9 mouse cellular contexts compared by ENCODE assay signal in the genomic region with DNA sequence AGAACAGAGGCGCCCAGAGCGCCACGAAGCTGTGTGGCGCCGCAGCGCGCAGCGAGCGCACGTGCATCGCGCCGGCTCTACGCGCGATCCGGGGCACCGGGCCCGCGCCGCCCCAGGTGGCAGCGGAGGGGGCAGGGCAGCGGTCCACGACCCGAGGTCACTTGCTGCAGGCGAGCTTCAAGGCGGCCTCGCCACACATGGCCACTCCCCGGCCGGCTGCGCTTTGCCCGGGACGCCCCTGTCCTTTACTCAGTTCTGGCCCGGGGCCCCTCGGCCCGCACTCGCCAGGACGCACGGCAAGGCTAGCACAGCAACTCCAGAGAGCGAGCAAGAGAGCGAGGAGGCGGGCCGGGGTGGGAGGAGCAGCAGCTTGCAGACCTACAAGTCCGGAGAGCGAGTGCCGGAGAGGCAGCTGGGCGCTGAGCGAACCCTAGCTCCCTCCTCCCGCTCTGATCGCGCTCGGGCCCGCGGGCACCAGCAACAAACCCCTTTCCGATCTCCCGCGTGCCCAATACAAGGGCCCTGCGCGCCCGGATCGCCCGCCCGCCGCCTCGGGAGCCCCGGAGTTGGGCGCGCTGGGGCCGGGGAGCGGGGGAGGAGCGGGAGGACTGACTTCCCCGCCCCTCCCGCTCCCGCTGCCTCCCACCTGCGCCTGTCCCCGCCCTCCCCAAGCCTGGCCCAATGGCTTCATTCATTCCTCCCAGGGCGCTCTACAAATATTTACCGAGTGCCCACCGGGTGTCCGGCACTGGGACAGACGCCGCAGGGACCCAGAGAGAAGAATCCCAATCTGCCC. TPM values are rescaled to one million over a fixed set of nuclear protein-coding genes. Genes with fewer than 3 reads are reported as not detected.
DNase-seq lines count a peak whose midpoint lies in the region; ATAC-seq lines count a peak whose summit lies in the region.
"Had no signal": no experiment of that assay in that cellular context is flagged by ENCODE, and none has a peak within 500 bp of the region (broad histone marks: within the 10 kb centered on the region; RNA-seq: fewer than 3 reads in every experiment).

A gene (minus strand): TSS at position 319 of the 796 bp plus-strand sequence.

- under 1% methylated on average over 67 of the region's 82 CpGs for WGBS in midbrain, embryonic 16.5 days

- ATAC-seq in cerebellum, adult (ENCODE audit: insufficient number of reproducible peaks, low FRiP score, low TSS enrichment) = no peak
- peak; percentile 67 for ATAC-seq in common myeloid progenitor, adult 5-6 weeks (replicated peaks; ENCODE audit: low read depth, poor library complexity, severe bottlenecking)
- ATAC-seq in midbrain, embryonic 16.5 days = peak; percentile 50

- peaks cover 32% of the 10 kb centered on the region for H3K4me1 ChIP-seq in midbrain, embryonic 16.5 days (ENCODE audit: control insufficient read depth, insufficient read depth, low read length)

- H3K4me2 ChIP-seq in midbrain, embryonic 16.5 days (ENCODE audit: low read length) = peak within 1 kb of the TSS; percentile 89

- peak within 1 kb of the TSS; percentile 46 for H3K4me3 ChIP-seq in midbrain, embryonic 16.5 days (ENCODE audit: low read depth, low read length)

- DNase-seq in cerebellum, postnatal 25 days = peak; percentile 17 to 47
- no peak for DNase-seq in gonadal fat pad, adult 2 months (ENCODE audit: low read depth)
- DNase-seq in kidney, adult 18-20 months = peak; percentile 89
- peak; percentile 67 for DNase-seq in liver
- DNase-seq in testis, postnatal 14 days (ENCODE audit: low spot score) = peak; percentile 72

- H3K27ac ChIP-seq in midbrain, embryonic 16.5 days (ENCODE audit: low read length) = no peak within 1 kb of the TSS

- no peaks in the 10 kb centered on the region for H3K36me3 ChIP-seq in midbrain, embryonic 16.5 days (ENCODE audit: control insufficient read depth, insufficient read depth, low read length)

- H3K27me3 ChIP-seq in midbrain, embryonic 16.5 days (ENCODE audit: control insufficient read depth, insufficient read depth, low read depth, low read length) = peaks cover 68% of the 10 kb centered on the region

- no peaks in the 10 kb centered on the region for H3K9me3 ChIP-seq in midbrain, embryonic 16.5 days (replicated peaks; ENCODE audit: control insufficient read depth, low read length, poor library complexity, severe bottlenecking)

- H3K9ac ChIP-seq in midbrain, embryonic 16.5 days (ENCODE audit: low read depth, low read length) = peak within 1 kb of the TSS; percentile 53

RNA-seq across cellular contexts. Expression of the gene that starts here (rescaled TPM):
- 0.10 TPM in 1 of 2 replicates, not detected in the other for total RNA-seq in common myeloid progenitor, adult 5-6 weeks (2017)
- 31.1 and 34.4 TPM in 2 replicates for polyA plus RNA-seq in gonadal fat pad, adult 2 months (2012; rRNA removed)
- polyA plus RNA-seq in midbrain, embryonic 16.5 days (2015; fragmentation: Nextera tagmentation; extraction: Ambion mirVana) = 9.2 and 10.3 TPM in 2 replicates
- total RNA-seq: neutrophil, adult 5-6 weeks had no signal

Comparison
In these comparisons a context has a peak if more than half of its experiments do, and no peak if none do; other contexts are left out.
1. Peak in ATAC-seq in common myeloid progenitor, adult 5-6 weeks; RNA of the gene not detected or under 1 TPM.